Mouse (Mus musculus): ENCODE results near the gene Nap1l1. TPM values are rescaled to one million over a fixed set of nuclear protein-coding genes. Genes with fewer than 3 reads are reported as not detected.

Nap1l1 gene
- polyA plus RNA-seq, 1 experiment from 2014 or later: 407 TPM

- no peaks in the 10 kb centered on the region for H3K27me3 ChIP-seq (ENCODE audit: control insufficient read depth, insufficient read depth, low read length)
- no peak overlapping the region for H3K4me2 ChIP-seq (replicated peaks; ENCODE audit: low read depth, low read length)
- ATAC-seq (ENCODE audit: low FRiP score): no peak
- no peaks in the 10 kb centered on the region for H3K36me3 ChIP-seq (ENCODE audit: control insufficient read depth, insufficient read depth, low read length)
- H3K4me1 ChIP-seq (replicated peaks; ENCODE audit: control insufficient read depth, insufficient read depth, low read length): no peaks in the 10 kb centered on the region; the same call in none of the 2 replicates
- no peak overlapping the region for H3K4me3 ChIP-seq (ENCODE audit: low read depth, low read length)
- no peak overlapping the region for H3K9ac ChIP-seq (ENCODE audit: low read depth, low read length)
- no peak overlapping the region for H3K27ac ChIP-seq (ENCODE audit: low read depth, low read length)
- no peaks in the 10 kb centered on the region for H3K9me3 ChIP-seq (ENCODE audit: control insufficient read depth, low read length)
- WGBS: 88% methylated on average over 7 of the region's 7 CpGs
- no peak for DNase-seq (ENCODE audit: low spot score)
Measured at GRCm38 (mm10) chr10:111543106-111543505, 70.1 kb downstream of the Nap1l1 start.

- no peak overlapping the region for H3K9ac ChIP-seq (ENCODE audit: low read depth, low read length)
- no peaks in the 10 kb centered on the region for H3K36me3 ChIP-seq (ENCODE audit: control insufficient read depth, insufficient read depth, low read length)
- H3K4me2 ChIP-seq (replicated peaks; ENCODE audit: low read depth, low read length): no peak overlapping the region
- no peaks in the 10 kb centered on the region; the same call in none of the 2 replicates for H3K4me1 ChIP-seq (replicated peaks; ENCODE audit: control insufficient read depth, insufficient read depth, low read length)
- no peak overlapping the region for H3K4me3 ChIP-seq (ENCODE audit: low read depth, low read length)
- no peaks in the 10 kb centered on the region for H3K27me3 ChIP-seq (ENCODE audit: control insufficient read depth, insufficient read depth, low read length)
- ATAC-seq (ENCODE audit: low FRiP score) (peak; percentile 30; the same call in 1 of the 2 replicates), DNase-seq (ENCODE audit: low spot score) (no peak)
- no peak overlapping the region for H3K27ac ChIP-seq (ENCODE audit: low read depth, low read length)
- WGBS: 29% methylated on average over 7 of the region's 7 CpGs
- H3K9me3 ChIP-seq (ENCODE audit: control insufficient read depth, low read length): no peaks in the 10 kb centered on the region
Measured at GRCm38 (mm10) chr10:111543781-111544260, 70.8 kb downstream of the Nap1l1 start.

- no peaks in the 10 kb centered on the region for H3K9me3 ChIP-seq (ENCODE audit: control insufficient read depth, low read length)
- H3K4me3 ChIP-seq (ENCODE audit: low read depth, low read length): no peak overlapping the region
- WGBS: 71% methylated on average over 4 of the region's 4 CpGs
- no peak overlapping the region for H3K4me2 ChIP-seq (replicated peaks; ENCODE audit: low read depth, low read length)
- no peaks in the 10 kb centered on the region; the same call in none of the 2 replicates for H3K4me1 ChIP-seq (replicated peaks; ENCODE audit: control insufficient read depth, insufficient read depth, low read length)
- ATAC-seq (ENCODE audit: low FRiP score) (no peak), DNase-seq (ENCODE audit: low spot score) (no peak)
- H3K27me3 ChIP-seq (ENCODE audit: control insufficient read depth, insufficient read depth, low read length): no peaks in the 10 kb centered on the region
- no peaks in the 10 kb centered on the region for H3K36me3 ChIP-seq (ENCODE audit: control insufficient read depth, insufficient read depth, low read length)
- H3K9ac ChIP-seq (ENCODE audit: low read depth, low read length): no peak overlapping the region
- no peak overlapping the region for H3K27ac ChIP-seq (ENCODE audit: low read depth, low read length)
Measured at GRCm38 (mm10) chr10:111544311-111544710, 71.3 kb downstream of the Nap1l1 start.

- Histone ChIP-seq H3K27ac (ENCODE audit: low read depth, low read length) (no peak overlapping the region), H3K4me3 (ENCODE audit: low read depth, low read length) (no peak overlapping the region), H3K9me3 (ENCODE audit: control insufficient read depth, low read length) (no peaks in the 10 kb centered on the region), H3K27me3 (ENCODE audit: control insufficient read depth, insufficient read depth, low read length) (no peaks in the 10 kb centered on the region), H3K9ac (ENCODE audit: low read depth, low read length) (no peak overlapping the region), H3K4me1 (replicated peaks; ENCODE audit: control insufficient read depth, insufficient read depth, low read length) (no peaks in the 10 kb centered on the region; the same call in 1 of the 2 replicates), H3K36me3 (ENCODE audit: control insufficient read depth, insufficient read depth, low read length) (no peaks in the 10 kb centered on the region), H3K4me2 (replicated peaks; ENCODE audit: low read depth, low read length) (no peak overlapping the region)
- WGBS: 78% methylated on average over 4 of the region's 4 CpGs
- ATAC-seq (ENCODE audit: low FRiP score): no peak
- no peak for DNase-seq (ENCODE audit: low spot score)
Measured at GRCm38 (mm10) chr10:111545648-111546047, 72.6 kb downstream of the Nap1l1 start.

Other genes with a start within 250 kb of the Nap1l1 start
- 6.4 and 6.5 TPM in 2 replicates for gene Bbs10, start 174.5 kb upstream of the Nap1l1 start, polyA plus RNA-seq (2014; fragmentation: Nextera tagmentation; extraction: Ambion mirVana)
- gene Phlda1, start 33.1 kb downstream of the Nap1l1 start, polyA plus RNA-seq (2014; fragmentation: Nextera tagmentation; extraction: Ambion mirVana): 30.0 TPM in 2 replicates